Mouse (Mus musculus) layer of hippocampus, postnatal 25 days (tissue): ENCODE measurements around the gene Gsdma. TPM values are rescaled to one million over a fixed set of nuclear protein-coding genes. Genes with fewer than 3 reads are reported as not detected.
A peak's percentile ranks its signal among the peaks of the same experiment; 100 is the strongest.
"Not testable (repeated sequence)": the region's sequence is repeated elsewhere in the genome, so short reads cannot be mapped to it uniquely, and the experiment has no call there.

Source experiments
- DNase-seq, 2 experiments: peaks; one replicate each; pipeline ENCODE4 v3.0.0; 2022; ENCODE audit warnings: mixed read lengths in 2 of 2, low spot score in 1 of 2; ENCODE audit errors: extremely low spot score in 1 of 2
- total RNA-seq, 2 experiments: library from RNA; stranded (reverse); gene quantifications; 2 replicates each; pipeline ENCODE4 v1.2.3; 2021

The Gsdma gene
- total RNA-seq, 2 experiments from 2014 or later, result not detected

DNA sequence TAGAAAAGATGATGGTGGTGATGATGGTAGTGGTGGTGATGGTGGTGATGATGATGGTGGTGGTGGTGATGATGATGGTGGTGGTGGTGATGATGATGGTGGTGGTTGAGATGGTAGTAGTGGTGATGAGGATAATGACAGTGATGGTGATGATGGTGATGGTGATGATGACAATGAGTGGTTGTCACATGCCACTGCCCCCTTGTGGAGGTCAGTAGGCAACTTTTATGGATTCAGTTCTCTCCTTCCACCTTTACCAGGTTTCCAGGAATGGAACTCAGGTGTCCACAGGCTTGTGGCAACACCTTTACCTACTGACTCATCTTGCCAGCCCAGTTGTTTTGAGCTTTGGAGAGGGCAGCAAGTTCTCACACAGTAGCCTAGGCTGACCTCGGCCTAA is 15.9 kb downstream of the Gsdma start:
- DNase-seq, result no peak

GRCm38 (mm10) chr11:98680595-98680994 is 16.4 kb downstream of the Gsdma start:
- DNase-seq, result not testable (repeated sequence)

GRCm38 (mm10) chr11:98681186-98681585 is 17.0 kb downstream of the Gsdma start:
- no peak for DNase-seq

- peak; percentile 94 to 96 for DNase-seq
These were observed 17.9 kb downstream of the Gsdma start, which contains the start of gene Psmd3 for GRCm38 (mm10) chr11:98681786-98682745. TSS of gene Psmd3 (plus strand) at chr11:98682554.

DNA sequence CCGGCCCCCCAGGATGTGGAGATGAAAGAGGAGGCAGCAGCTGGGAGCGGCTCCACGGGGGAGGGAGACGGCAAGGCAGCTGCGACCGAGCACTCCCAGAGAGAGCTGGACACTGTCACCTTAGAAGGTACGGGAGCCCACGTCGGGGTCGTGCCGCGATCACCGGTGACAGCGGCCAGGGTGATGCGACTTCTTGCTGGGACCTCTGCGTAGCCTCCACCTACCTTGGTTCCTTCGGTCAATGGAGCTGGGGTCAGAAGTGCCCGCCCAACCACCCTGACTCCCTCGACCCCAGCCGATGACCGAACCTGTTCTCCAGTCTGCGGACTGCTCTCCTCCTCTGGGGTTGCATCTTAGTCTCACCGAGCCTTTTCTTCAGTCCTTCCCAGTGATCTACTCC is 18.7 kb downstream of the Gsdma start:
- no peak for DNase-seq

- DNase-seq, result no peak
These were observed 21.5 kb downstream of the Gsdma start for GRCm38 (mm10) chr11:98685642-98686041.

- DNase-seq, result no peak
These were observed 22.8 kb downstream of the Gsdma start for GRCm38 (mm10) chr11:98686976-98687375.

DNA sequence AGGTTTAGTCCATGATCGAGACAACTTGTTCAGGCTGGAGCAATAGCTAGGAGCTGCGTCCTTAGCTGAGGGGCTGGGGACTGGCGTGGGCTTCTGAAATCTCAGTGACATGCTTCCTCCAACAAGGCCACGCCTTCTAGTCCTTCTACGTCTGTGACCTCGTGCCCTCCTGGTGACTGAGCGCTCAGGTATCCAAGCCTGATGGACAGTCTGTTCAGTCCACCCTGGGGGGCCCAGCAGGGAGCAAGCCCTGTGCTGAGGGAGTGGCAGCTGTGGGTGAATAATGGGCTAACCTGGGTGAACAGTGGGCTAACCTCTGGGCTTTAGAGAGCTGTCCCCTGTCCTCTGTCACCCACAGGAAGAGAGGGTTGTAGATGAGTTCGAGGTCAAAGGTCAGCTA is 23.9 kb downstream of the Gsdma start:
- no peak for DNase-seq

DNA sequence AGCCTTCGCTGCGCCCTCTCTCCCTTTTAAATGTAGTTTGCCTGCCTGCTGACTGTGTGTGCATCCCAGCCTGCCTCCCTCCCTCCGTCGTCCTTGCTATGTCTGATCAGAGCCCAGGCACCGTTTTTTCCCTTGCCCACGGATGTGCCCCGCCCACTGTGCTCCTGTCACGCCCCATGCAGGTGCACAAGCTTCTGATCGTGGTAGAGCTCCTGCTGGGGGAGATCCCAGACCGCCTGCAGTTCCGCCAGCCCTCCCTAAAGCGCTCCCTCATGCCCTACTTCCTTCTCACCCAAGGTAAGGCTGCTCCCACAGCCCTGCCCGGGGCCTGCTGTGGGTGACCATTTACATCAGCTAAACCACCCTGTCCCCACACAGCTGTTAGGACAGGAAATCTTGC is 29.1 kb downstream of the Gsdma start:
- DNase-seq, result no peak

DNA sequence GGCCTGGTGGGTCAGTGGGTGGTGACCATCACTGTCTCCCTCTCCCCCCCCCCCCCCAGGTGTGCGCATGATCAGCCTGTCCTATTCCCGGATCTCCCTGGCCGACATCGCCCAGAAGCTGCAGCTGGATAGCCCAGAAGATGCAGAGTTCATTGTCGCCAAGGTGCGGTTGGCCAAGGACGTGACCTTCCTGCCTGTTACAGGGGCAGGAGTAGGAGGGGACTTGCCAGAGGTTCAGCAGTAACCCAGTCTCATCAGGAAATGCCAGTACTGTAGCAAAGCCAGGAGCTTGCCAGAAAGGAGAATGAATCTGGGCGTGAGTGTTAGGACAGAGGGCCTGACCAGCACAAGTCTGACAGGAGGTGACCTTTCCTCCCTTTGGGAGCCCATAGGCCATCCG is 29.6 kb downstream of the Gsdma start:
- no peak for DNase-seq

DNA sequence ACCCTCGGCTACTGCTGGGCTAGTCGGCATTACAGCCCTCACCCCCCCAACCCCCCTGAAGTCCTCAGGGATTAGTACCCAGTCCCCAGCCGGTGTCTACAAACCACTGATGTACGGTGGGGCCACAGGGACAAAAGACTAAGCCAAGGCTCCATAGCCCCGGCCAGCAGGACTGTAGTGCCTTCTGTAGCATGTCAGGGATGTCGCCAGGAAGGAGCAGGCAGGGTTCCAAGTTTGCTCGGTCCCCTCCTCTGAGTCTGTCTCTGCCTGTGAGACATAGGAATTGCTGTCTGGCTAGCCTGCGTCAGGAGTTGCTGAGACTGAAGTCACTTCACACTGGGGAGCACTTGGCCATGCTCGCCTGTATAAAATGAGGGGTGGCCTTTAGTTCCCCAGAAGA is 30.1 kb downstream of the Gsdma start:
- no peak for DNase-seq

GRCm38 (mm10) chr11:98695408-98695807 is 31.3 kb downstream of the Gsdma start:
- no peak for DNase-seq

GRCm38 (mm10) chr11:98696454-98697216 is 32.5 kb downstream of the Gsdma start:
- DNase-seq, result no peak

- no peak for DNase-seq
These were observed 33.1 kb downstream of the Gsdma start for GRCm38 (mm10) chr11:98697225-98697624.

DNA sequence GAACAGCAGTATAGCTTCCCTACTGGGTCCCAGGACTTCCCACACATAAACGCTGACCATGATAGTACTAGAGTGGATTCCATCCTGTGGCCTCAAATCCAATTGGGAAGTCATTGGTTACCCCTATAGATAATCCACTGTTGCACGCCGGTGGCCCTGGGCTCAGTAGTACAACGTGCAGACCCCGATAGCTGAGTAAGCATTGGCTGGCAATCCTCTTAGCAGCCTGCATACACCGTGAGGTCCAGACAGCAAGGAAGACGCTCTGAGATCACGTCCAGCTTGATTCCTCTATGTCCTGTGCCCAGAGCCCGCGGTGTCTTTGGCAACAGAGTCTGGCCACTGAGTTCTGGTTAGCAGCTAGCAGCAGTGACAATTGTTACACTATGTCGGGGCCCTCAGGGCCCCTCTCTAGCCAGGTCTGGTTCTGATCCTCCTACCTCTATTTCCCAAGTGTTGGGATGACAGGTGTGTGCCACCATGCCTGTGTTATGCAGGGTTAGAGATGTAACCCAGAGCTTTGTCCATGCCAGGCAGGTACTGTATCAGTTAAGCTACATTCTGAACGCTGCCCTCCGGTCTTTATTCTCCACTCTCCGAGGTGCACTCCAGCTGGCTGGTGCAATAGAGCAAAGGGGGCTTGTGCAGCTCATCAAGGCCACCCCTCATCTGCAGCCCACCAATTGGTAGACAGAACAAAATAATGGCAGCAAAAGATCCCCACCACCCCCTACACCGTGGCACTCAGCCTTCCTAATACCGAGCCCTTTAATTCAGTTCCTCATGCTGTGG is 34.9 kb downstream of the Gsdma start:
- DNase-seq, result no peak

DNA sequence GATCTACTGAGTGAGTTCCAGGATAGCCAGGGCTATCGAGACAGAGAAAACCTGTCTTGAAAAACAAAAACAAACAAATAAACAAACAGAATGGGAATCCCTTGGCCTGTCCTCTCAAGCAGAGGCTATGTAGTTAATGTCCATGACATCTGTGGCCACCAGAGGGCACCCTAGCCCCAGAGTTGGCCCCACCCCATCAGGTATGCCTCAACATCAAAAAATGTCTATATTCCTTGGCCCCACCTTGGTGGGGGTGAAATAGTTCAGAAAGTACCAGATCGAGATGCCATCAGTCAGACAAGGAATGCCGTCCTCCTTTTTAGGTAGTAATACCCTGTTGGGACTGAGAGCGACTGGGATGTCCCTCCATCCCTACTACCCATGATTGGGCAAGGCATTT is 35.8 kb downstream of the Gsdma start:
- peak; percentile 74 to 88 for DNase-seq

DNA sequence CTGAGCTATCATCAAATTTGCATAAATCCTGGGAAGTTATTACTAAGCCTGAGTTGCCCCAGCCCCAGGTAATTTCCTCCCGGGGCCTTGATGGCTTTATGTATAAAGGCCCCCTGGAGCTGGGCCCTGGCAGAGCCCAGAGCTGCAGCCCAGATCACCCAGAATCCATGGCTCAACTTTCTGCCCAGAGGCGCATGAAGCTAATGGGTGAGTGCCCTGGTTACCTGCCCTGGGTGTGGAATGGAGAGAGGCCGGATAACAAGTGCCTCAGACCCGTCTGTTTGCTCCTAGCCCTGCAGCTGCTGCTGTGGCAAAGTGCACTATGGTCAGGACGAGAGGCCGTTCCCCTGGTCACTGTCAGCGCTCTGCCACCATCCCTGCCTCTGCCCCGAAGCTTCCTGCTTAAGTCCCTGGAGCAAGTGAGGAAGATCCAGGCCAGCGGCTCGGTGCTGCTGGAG is 37.1 kb downstream of the Gsdma start, which contains the start of gene Csf3:
Csf3 (plus strand) TSS at position 51 of the 458 bp plus-strand sequence.
- DNase-seq, result no peak

GRCm38 (mm10) chr11:98702323-98702722 is 38.2 kb downstream of the Gsdma start:
- DNase-seq, result no peak

GRCm38 (mm10) chr11:98705021-98705420 is 40.9 kb downstream of the Gsdma start:
- DNase-seq, result no peak
